Mouse (Mus musculus): Measurements from ENCODE around the gene Mapk14.

Gene Mapk14

GRCm38 (mm10) chr17:28690776-28691686 is at the start of gene Mapk14:
Gene Mapk14, plus strand, starts transcription at chr17:28691329.
- peak; percentile 100 for DNase-seq (ENCODE audit: inconsistent ontology term)

DNA sequence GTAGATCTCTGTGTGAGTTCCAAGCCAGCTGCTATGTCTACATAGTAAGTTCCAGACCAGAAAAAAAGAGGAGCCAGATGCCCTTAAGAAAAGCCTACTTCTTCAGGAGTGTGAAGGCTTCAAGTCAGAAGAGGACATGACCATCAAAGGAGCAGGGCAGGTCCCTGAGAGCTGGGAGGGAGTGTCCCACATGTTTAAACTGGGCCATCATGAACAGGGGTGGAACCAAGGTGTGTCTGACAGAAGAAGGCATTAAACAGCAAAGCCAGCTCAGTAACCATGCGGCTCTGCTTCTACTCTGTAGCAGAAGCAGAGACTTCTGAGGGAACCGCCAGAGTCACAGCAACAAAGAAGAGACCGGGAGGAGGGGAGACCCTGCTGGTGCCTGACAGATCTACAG is 47.4 kb upstream of the Mapk14 start:
- no peak for DNase-seq (ENCODE audit: inconsistent ontology term)

- no peak for DNase-seq (ENCODE audit: inconsistent ontology term)
Observed at GRCm38 (mm10) chr17:28644112-28644511, 47.0 kb upstream of the Mapk14 start.

GRCm38 (mm10) chr17:28646221-28646620 is 44.9 kb upstream of the Mapk14 start:
- DNase-seq (ENCODE audit: inconsistent ontology term) = no peak

- peak; percentile 31 for DNase-seq (ENCODE audit: inconsistent ontology term)
Observed at GRCm38 (mm10) chr17:28648607-28649370, 42.3 kb upstream of the Mapk14 start.

GRCm38 (mm10) chr17:28650268-28650667 is 40.9 kb upstream of the Mapk14 start:
- DNase-seq (ENCODE audit: inconsistent ontology term) = no peak

DNA sequence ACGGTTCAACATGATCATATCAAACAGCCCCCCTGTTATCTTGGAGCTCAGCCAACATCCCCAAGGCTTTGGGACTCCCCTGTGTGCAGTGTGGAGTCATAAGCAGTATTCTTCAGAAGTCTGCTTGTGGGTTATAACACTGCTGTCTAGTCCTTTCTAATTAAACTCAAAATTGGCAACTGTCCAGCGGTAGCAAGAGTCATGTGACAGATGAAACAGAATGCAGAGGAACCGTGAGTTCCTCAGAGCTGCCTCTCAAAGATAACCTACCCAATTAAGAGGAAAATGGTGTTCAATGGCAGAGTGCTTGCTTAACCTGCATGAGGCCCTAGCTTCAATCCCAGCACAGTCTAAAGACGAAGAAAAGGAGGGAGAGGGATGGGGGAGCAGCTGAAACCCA is 33.2 kb upstream of the Mapk14 start:
- DNase-seq (ENCODE audit: inconsistent ontology term) = peak; percentile 13

- DNase-seq (ENCODE audit: inconsistent ontology term) = no peak
Observed at GRCm38 (mm10) chr17:28659564-28659963, 31.6 kb upstream of the Mapk14 start.

DNA sequence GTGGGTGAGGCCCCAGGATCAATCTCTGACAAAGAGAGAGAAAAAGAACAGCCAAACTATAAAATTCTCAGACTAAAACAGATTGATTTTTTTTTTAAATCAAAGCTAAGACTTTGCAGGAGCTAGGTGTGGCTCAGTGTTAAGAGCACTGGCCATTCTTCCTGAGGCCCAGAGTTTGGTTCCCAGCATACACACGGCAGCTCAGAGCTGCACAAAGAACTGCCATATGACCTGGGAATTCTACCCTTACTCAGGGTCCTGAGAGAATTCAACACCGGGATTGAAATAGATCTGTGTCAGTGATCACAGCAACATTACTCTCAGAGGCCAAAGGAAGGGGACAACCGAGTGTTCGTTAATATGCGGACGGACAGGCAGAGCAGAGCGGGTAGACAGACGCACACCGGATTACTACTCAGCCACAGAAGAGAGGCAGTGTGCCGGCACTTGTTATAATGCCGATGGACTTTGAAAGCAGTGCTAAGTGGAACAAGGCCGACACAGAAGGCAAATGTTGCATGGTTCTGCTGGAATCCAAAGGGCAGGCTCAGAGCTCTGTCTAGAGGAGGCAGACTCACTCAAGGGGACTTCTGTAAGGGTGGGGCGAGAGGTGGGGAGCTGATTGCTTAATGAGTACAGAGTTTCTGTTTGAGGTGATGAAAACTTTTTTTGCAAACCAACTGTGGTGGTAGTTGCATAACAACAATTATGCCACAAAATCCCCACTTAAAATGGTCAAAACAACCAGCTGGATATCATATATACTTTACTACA is 8.6 kb upstream of the Mapk14 start:
- DNase-seq (ENCODE audit: inconsistent ontology term) = no peak

DNA sequence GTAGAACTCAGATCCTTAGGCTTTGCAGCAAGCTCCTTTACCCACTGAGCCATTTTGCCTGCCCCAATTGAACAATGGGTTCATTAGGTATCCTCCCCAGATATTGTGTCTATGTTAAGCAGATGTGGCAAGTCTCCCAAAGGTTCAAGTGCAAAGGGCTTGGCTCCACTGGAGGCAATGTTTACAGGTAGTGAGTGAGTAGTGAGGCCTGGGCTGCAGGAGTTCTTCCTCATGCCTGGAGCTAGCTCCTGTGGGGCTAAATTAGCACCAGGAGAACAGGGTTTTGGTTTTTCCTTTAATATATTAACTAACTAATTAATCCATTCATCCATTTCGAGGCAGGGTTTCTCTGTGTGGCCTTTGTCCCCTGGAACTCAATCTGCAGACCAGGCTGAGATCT is 7.5 kb upstream of the Mapk14 start:
- DNase-seq (ENCODE audit: inconsistent ontology term) = no peak

DNA sequence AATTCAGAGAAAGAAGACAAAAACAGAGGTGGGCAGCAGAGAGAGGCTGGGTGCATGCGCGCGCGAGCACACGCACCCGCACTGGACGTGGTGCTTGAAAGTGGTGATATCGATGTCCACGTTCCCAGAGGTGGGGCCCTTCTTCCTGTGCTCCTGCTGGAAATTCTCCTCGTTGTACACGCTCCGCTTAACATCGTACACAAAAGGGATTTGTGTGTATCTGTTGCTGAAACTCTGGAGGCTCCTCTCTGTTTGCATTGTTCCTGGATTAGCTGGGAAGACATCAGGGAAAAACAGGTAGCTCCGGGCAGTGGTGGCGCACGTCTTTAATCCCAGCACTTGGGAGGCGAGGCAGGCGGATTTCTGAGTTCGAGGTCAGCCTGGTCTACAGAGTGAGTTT is 6.5 kb upstream of the Mapk14 start:
- DNase-seq (ENCODE audit: inconsistent ontology term) = no peak

GRCm38 (mm10) chr17:28687354-28687753 is 3.8 kb upstream of the Mapk14 start:
- DNase-seq (ENCODE audit: inconsistent ontology term) = no peak

GRCm38 (mm10) chr17:28689586-28690283 is 1.4 kb upstream of the Mapk14 start, which contains the start of gene Slc26a8:
Gene Slc26a8, minus strand, starts transcription at chr17:28690233.
- DNase-seq (ENCODE audit: inconsistent ontology term) = no peak

- peak; percentile 65 for DNase-seq (ENCODE audit: inconsistent ontology term)
Observed at GRCm38 (mm10) chr17:28691687-28692340, 685 bp downstream of the Mapk14 start.

GRCm38 (mm10) chr17:28692341-28692710 is 1.2 kb downstream of the Mapk14 start:
- DNase-seq (ENCODE audit: inconsistent ontology term) = peak; percentile 62

DNA sequence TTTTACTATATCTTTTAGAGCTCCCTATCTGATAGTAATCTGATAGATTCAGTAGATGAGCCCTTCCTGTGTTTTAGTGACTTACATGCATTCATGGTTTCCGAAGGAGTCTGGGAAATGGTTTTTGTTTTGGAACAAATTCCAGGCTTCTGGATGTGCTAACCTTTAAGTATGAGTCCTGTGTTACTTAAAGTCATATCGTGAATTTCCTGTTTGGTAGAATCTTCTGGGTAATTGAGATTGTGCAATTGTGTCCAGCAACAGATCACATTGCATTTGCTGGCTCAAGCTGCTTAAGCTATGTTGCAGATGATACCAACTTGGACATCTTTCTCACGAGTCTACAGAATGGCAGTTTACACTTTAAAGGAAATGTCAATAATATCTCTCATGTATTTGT is 2.0 kb downstream of the Mapk14 start:
- no peak for DNase-seq (ENCODE audit: inconsistent ontology term)

DNA sequence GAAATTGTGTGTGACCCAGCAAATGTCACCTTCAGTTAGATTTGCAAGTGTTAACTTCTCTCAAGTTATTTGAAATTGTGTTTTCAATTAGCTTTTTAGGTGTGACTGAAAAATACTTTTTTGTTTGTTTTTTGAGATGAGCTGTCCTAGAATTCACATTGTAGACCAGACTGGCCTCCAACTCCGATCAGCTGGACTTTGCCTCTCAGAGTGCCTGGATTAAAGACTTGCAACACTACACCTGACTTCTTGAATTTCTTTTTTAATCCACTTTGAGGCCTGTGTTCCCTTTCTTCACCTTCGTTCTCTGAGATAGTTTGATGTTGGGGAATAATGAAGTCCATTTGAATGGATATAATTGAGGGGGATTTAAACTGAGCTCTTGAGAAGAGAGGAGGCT is 2.9 kb downstream of the Mapk14 start:
- no peak for DNase-seq (ENCODE audit: inconsistent ontology term)

DNA sequence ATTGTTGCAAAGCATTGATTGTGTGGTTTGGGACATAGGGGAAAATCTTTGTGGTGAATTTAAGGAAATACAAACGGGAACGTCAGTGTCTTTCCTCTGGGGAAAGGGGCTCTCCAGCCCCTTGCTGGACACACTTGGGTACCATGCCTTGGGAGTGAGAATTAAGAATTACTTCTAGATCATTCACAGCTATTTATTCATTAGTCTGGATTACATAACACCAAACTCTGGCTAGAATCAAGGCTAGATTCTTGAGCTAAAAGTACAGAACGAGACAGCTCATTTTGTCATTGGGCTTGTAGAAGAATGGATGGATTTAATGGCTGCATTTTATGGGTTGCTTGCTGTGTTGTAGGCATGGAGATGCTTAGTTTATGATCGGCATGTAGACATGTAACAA is 3.7 kb downstream of the Mapk14 start:
- no peak for DNase-seq (ENCODE audit: inconsistent ontology term)

GRCm38 (mm10) chr17:28696641-28697040 is 5.5 kb downstream of the Mapk14 start:
- no peak for DNase-seq (ENCODE audit: inconsistent ontology term)

DNA sequence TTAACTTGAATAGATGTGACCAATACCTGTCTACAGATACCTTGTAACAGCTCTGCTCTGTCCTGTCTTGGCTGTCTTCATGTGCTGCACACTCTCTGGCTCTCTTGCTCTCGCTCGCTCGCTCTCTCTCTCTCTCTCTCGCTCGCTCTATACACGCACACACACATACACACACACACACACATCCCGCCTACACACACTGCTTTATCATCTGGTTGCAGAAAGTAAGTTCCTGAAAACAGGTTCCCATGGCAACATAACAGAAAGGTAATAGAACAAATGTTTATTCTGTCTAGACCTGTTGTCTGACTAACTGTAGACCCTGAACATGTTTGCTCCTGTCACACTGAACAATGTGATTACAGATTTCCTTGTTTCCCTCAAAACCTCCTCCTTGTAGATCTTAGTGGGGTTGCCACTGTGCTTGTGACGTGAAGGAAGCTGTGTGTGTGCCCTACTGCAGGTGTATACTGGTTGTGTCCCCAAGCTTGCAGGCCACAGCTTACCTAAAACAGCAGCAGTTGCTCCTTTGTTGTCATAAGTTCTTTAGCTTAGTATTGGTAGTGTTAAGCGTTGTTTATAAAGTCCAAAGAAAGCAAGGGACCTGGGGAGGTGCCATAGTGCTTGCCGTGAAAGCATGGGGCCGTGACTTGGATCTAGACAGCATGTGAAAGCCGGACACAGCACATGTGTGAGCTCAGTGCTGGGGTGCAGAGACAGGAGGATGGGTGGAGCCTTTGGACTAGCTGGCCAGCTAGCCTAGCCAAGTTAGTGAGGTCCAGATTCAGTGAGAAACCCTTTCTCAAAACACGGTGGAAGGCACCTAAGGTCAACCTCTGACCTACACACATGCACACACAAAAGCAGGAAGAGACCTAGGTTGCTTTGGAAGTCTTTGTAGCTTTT is 6.4 kb downstream of the Mapk14 start:
- DNase-seq (ENCODE audit: inconsistent ontology term) = no peak
